Mouse (Mus musculus) NIH3T3 (cell line): Measurements from ENCODE around the gene Cpeb4.

Experiments
- DNase-seq: peaks from one replicate; pipeline ENCODE4 v3.0.0-alpha.2; 2012; ENCODE audit warnings: low read depth

Gene Cpeb4

GRCm38 (mm10) chr11:31846771-31847468 lies 25.1 kb upstream of the Cpeb4 start:
- DNase-seq: no peak

DNA sequence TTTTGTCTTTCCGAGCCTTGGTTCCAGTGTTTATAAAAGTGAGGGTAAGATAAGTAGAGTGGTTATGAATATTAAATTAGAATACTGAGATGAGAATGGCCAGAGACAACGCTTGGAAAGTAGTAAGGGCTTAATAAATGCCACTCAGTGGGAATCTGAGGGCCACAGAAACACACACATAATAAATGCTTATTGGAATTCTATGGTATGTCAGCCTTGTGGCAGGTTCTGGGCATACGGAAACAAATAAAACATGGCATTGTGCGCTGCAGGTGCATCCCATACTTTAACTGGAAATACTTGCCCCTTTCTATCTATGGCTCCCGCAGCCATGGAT lies 24.6 kb upstream of the Cpeb4 start:
- DNase-seq: no peak

DNA sequence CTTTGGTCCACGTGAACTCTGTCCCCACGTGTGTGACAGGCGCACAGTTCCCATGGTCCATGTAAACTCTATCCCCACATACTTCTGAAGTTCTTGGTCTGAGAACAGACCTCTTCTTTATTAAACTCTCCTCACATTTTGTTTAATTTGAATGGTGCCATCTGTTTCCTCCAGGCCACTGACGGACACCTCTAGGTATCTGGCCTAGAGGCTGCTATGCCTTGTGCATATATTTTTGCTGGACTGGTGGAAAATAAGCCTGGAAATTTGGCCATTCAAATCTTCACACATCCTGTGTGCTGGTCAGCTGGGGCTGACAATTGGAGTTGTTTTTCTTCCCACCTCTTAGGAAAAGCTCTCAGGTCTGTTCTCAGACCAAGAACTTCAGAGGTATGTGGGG lies 23.3 kb upstream of the Cpeb4 start:
- no peak for DNase-seq

GRCm38 (mm10) chr11:31850156-31850775 lies 21.7 kb upstream of the Cpeb4 start:
- DNase-seq: no peak

GRCm38 (mm10) chr11:31850995-31851394 lies 21.0 kb upstream of the Cpeb4 start:
- peak; percentile 72 for DNase-seq

- no peak for DNase-seq
These were observed 20.1 kb upstream of the Cpeb4 start for GRCm38 (mm10) chr11:31851702-31852560.

DNA sequence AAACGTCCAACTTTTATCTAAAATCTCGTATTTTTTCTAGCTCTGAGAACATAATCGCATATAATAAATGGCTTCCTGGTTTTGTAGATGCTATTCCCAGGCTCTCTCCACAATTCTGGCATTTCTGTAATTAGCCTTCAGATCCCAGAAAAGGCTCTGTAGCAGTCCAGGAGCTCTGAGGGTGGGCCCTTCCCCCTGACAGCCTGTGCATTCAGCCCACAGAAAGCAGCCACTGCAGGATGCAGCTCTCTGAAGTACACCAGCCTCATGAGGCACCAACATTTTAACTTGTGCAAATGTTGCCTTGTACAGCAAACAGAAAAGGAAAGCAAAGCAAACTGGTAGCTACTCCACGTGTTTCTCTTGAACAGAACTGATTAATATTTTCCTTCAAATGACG lies 17.1 kb upstream of the Cpeb4 start:
- no peak for DNase-seq

DNA sequence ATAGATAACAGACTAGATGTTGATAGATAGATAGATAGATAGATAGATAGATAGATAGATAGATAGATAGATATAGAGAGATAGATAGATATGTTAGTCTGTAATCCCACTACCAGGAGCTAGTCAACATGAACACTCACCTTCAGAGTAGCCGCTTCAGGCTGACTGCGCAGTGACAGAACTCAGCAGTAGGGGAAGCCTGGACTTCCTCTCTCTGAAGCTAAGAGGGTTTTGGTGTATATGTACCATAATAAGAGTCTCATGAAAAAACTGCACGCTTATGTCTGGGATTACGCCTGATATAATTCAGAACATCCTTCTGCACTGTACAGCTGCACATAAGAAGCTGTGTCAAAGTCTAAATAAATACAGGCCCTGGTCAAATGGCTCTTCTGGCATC lies 14.5 kb upstream of the Cpeb4 start:
- no peak for DNase-seq

DNA sequence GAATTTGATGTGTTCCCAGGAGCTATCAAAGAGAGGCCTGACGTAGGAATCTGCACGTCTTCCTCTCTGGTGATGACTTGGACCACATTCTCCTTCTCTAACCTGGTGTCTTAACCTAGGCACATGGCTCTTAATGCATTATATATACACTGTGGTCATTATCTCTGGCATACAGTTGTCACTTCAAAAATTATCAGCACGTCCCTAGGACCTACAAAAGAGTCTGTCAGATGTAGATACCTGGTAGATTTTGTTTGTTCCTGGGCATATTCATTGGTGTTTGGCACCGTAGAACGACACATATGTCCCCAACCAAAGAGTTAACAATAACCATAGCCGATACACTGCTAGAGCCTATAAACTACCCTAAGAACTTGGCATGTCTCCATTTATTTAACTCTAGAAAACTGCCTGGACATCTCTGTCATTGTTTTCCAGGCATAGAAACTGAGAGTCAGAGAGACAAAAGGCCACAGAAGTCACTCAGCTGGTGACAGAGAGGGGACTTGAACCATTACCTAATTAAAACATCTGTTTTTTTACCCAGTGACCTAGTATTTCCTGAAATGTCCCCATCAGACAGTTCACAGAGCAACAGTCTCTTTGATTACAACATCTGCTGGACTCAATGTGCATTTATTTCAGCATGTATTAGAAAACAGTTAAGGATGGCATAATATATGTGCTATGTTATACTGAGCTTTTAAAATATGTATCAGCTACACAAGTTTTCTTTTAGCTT lies 10.7 kb upstream of the Cpeb4 start:
- no peak for DNase-seq

DNA sequence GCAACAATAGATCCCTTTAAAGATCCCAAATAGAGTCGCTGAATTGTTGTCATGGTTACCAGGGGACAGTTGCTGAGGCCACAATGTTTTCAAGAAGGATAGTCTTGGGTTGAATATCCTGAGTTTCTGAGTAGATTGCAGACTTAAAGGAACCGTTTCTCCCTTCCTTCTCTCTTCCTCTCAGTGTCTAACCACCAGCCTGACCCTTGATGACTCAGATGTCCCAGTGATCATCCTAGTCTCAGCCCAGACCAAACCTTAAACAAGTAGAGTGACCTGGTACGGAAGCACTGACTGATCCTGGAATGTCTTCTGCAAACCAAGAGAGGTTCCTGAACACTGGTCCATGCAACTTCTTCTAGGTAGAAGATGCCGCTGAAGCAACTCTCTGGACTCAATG lies 4.0 kb upstream of the Cpeb4 start:
- DNase-seq: no peak

- DNase-seq: peak; percentile 99
These were observed 1.6 kb upstream of the Cpeb4 start for GRCm38 (mm10) chr11:31870285-31871010.

GRCm38 (mm10) chr11:31871135-31871541 lies 873 bp upstream of the Cpeb4 start:
- DNase-seq: peak; percentile 64

DNA sequence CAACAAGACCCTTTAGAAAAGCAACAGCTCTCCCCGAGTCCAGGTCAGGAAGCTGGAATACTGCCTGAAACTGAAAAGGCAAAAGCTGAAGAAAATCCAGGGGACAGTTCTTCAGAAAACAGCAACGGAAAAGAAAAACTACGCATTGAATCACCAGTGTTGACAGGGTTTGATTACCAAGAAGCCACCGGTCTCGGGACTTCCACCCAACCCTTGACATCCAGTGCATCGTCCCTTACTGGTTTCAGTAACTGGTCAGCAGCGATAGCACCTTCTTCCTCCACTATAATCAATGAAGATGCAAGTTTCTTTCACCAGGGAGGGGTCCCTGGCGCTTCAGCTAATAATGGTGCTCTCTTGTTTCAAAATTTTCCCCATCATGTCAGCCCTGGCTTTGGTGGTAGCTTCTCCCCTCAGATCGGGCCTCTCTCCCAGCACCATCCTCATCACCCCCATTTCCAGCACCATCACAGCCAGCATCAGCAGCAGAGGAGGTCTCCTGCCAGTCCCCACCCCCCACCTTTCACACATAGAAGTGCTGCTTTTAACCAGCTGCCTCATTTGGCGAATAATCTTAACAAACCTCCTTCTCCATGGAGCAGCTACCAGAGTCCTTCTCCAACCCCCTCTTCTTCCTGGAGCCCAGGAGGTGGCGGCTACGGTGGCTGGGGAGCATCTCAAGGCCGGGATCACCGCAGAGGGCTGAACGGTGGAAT lies 693 bp downstream of the Cpeb4 start:
- no peak for DNase-seq

DNA sequence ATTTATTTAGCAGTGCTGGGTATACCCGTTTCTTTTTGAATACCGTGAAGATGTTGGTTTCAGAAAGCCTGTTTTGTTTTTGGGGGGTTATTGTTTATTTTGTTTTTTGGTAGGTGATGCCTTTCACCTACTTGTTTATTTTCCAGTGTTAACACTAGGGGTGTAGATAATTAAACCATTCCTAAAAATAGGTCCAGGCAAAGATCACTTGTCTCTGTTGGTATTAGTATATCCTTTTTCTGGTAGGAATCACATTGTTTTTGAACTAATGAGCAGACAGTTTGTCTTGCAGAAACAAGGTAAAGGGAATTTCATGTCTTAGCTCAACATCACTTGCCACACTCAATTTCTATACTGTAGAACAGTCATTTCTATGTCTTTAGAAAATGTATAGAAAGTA lies 2.1 kb downstream of the Cpeb4 start:
- no peak for DNase-seq

DNA sequence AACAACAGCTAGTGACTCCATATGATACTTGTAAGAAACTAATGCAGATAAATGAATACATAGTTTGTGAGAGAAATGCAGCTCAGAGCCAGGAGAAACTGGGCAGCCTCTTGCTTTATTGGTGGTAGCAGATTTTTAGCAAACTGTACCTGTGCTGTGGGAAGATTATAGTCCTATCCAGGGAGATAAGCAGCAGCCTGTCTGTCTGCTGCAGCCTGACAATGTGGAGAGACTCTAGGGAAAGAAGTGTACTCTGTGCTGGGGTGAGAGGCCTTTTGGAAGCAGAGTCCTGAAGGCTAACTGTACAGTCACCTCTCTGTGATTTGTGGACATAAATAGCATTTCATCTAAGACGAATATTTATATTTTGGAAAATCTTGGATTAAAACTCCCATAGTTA lies 11.7 kb downstream of the Cpeb4 start:
- DNase-seq: no peak

DNA sequence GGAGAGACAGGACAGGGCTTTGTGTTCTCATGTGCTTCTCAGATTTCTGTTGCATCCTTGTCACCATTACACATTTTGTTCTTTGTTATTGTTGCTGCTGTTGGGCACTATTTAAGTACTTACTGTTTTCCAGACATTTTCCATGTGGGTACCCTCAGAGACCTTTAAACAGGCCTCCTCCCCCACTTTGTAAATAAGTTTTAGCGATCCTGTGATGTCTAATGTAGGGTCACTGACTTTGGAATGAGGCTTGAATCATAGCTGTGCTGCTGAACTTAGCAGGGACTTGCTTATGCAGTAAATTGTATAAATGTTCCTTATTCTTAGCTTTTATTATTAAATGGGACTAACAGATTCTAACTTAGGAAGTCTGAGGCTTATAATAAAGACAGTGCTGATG lies 13.8 kb downstream of the Cpeb4 start:
- no peak for DNase-seq

GRCm38 (mm10) chr11:31888229-31888628 lies 16.2 kb downstream of the Cpeb4 start:
- DNase-seq: no peak

DNA sequence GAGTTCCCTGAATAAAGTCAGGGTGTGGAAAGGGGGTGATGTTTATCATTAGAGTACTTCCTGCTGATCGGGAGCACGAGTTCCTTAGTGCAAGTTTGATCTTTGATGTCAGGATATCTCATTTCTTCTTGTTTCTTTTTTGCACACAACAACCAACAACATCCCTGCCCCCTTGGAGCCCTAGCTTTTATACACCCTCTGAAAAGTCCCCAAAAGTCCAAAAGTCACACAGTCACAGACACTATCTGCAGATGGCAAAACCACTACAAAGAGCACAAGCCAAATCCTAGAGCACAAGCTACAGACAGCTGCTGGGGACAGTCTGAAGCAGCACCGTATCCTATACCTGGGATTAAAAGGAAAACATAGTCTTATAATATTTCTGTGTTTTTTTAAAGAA lies 20.1 kb downstream of the Cpeb4 start:
- DNase-seq: no peak

DNA sequence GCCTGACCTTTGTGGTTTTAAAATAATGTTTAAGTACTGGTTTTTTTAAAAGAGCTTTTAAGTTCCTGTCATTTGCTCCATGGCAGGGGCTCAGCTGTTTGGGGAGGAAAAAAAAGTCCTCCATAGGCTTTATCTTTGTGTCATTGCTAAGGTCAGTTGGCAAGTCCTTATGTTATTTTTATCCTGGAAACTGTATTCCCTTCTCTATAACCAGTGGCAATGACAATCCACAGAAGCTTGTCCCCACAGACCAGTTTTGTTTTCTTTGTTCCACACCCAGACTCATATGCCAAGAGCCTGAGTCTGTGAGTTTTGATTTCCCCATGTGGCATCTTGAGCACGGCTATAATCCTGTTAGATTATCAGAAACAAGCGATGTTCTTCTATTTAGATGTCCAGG lies 21.6 kb downstream of the Cpeb4 start:
- DNase-seq: no peak

DNA sequence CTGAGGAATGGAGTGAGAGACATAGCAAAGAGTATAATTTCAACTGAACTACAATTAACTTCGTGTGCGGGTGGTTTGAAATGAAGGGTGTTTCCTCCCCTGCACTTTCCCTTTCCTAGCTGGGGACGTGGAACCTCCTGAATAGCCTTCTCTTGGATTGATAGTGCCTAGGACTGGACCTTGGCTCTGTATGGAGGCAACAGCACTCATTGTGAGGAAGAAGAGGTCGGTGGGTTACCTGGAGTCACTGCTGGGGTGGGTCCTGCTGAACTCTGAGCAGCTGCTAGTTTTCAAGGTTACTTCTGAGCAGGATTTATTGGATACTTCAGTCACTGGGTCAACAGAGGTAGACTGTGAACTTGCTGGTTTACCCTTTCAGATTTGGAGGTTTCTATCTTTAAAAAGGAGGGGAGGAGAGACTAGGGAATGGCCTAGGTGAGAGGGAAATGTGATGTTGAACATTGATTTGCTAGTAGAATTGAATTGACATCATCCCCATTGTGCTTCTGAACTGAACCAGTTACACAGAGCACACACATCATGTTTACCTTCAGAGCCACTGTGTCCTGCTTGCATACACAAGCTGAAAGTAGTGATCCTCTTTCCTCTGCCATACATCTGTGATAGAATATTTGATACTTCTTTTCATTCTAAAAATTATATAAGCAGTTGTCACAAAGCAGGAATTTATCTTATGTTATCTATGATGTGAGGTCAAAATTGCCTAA lies 24.2 kb downstream of the Cpeb4 start:
- no peak for DNase-seq

GRCm38 (mm10) chr11:31896905-31897304 lies 24.9 kb downstream of the Cpeb4 start:
- no peak for DNase-seq
